Mouse (Mus musculus) MEL (cell line): ENCODE data around the gene Hypm. TPM values are rescaled to one million over a fixed set of nuclear protein-coding genes. Genes with fewer than 3 reads are reported as not detected.

Experiments
- DNase-seq: peaks from one replicate; pipeline ENCODE4 v3.0.0; 2011; ENCODE audit warnings: low read depth, low spot score
- H3K27ac ChIP-seq: 2 replicates; pipeline ENCODE4 v1.5.1; 2012; ENCODE audit warnings: low read depth, mild to moderate bottlenecking, control low read depth, low read length, moderate library complexity; ENCODE audit not compliant: control insufficient read depth
- H3K27me3 ChIP-seq, 2 experiments: fragments of 150-350 bp in 1 of 2; sonication (generic) in 1 of 2; 2 replicates each; pipeline ENCODE4 v1.6.1; 2012; ENCODE audit warnings: low read length in 2 of 2, mild to moderate bottlenecking in 2 of 2, improper control_type of control experiment in 1 of 2, moderate library complexity in 1 of 2; ENCODE audit not compliant: insufficient read depth in 2 of 2, control insufficient read depth in 1 of 2
- H3K36me3 ChIP-seq, 2 experiments: 2 replicates each; pipeline ENCODE4 v1.6.1; 2012 to 2014; ENCODE audit warnings: low read length in 2 of 2, improper control_type of control experiment in 1 of 2, inconsistent platforms in 1 of 2, mild to moderate bottlenecking in 1 of 2; ENCODE audit not compliant: insufficient read depth in 2 of 2, control insufficient read depth in 1 of 2
- H3K4me1 ChIP-seq, 2 experiments: fragments of 150-350 bp in 1 of 2; sonication (generic) in 1 of 2; 2 replicates each; pipeline ENCODE4 v1.6.1; 2012; ENCODE audit warnings: low read length in 2 of 2, improper control_type of control experiment in 1 of 2, mild to moderate bottlenecking in 1 of 2; ENCODE audit not compliant: insufficient read depth in 2 of 2, control insufficient read depth in 1 of 2
- H3K4me3 ChIP-seq, 2 experiments: fragments of 150-350 bp in 1 of 2; sonication (generic) in 1 of 2; 2 replicates each; pipeline ENCODE4 v1.5.1; 2012; ENCODE audit warnings: low read depth in 2 of 2, low read length in 2 of 2, mild to moderate bottlenecking in 2 of 2, moderate library complexity in 2 of 2, control low read depth in 1 of 2, improper control_type of control experiment in 1 of 2; ENCODE audit not compliant: control insufficient read depth in 1 of 2, insufficient read depth in 1 of 2
- H3K79me2 ChIP-seq: 2 replicates; pipeline ENCODE4 v1.6.1; 2012; ENCODE audit warnings: mild to moderate bottlenecking, low read length, moderate library complexity; ENCODE audit not compliant: control insufficient read depth, poor library complexity, insufficient read depth
- H3K9ac ChIP-seq: 2 replicates; pipeline ENCODE4 v1.6.1; 2012; ENCODE audit warnings: low read depth, mild to moderate bottlenecking, control low read depth, low read length, moderate library complexity; ENCODE audit not compliant: control insufficient read depth, poor library complexity, severe bottlenecking
- H3K9me3 ChIP-seq: fragments of 150-350 bp; sonication (generic); replicated peaks from 2 replicates; pipeline ENCODE4 v1.6.1; 2012; ENCODE audit warnings: mild to moderate bottlenecking, low read length, improper control_type of control experiment, moderate library complexity; ENCODE audit not compliant: insufficient read depth
- CHD1 ChIP-seq: IDR thresholded peaks from 2 replicates; pipeline ENCODE4 v1.6.1; 2012; ENCODE audit warnings: low read depth, mild to moderate bottlenecking, inconsistent platforms, low read length, improper control_type of control experiment
- E2F4 ChIP-seq: IDR thresholded peaks from 2 replicates; pipeline ENCODE4 v1.6.1; 2011; ENCODE audit warnings: low read depth, low read length, improper control_type of control experiment, borderline replicate concordance
- ETS1 ChIP-seq: IDR thresholded peaks from 2 replicates; pipeline ENCODE4 v1.6.1; 2012; ENCODE audit warnings: low read depth, mild to moderate bottlenecking, inconsistent platforms, low read length, improper control_type of control experiment, moderate library complexity
- HCFC1 ChIP-seq: IDR thresholded peaks from 2 replicates; pipeline ENCODE4 v1.6.1; 2012; ENCODE audit warnings: low read depth, mild to moderate bottlenecking, inconsistent platforms, low read length, improper control_type of control experiment, moderate library complexity
- KAT2A ChIP-seq: conservative IDR thresholded peaks from 2 replicates; pipeline ENCODE4 v1.6.1; 2012; ENCODE audit warnings: low read depth, low read length, improper control_type of control experiment, inconsistent platforms
- MEF2A ChIP-seq: IDR thresholded peaks from 2 replicates; pipeline ENCODE4 v1.6.1; 2014; ENCODE audit warnings: low read depth, mild to moderate bottlenecking, inconsistent platforms, low read length, improper control_type of control experiment; ENCODE audit not compliant: poor library complexity, insufficient replicate concordance, severe bottlenecking; ENCODE audit errors: extremely low read depth
- MXI1 ChIP-seq: IDR thresholded peaks from 2 replicates; pipeline ENCODE4 v1.6.1; 2011; ENCODE audit warnings: mild to moderate bottlenecking, low read depth, low read length, improper control_type of control experiment
- MYC ChIP-seq: IDR thresholded peaks from 2 replicates; pipeline ENCODE4 v1.6.1; 2011; ENCODE audit warnings: low read depth, mild to moderate bottlenecking, low read length, improper control_type of control experiment, moderate library complexity
- NELFE ChIP-seq: IDR thresholded peaks from 2 replicates; pipeline ENCODE4 v1.6.1; 2011; ENCODE audit warnings: low read depth, low read length, improper control_type of control experiment
- NRF1 ChIP-seq: IDR thresholded peaks from 2 replicates; pipeline ENCODE4 v1.6.1; 2014; ENCODE audit warnings: low read depth, mild to moderate bottlenecking, inconsistent platforms, low read length, improper control_type of control experiment, moderate library complexity; ENCODE audit not compliant: poor library complexity, insufficient read depth, severe bottlenecking
- RAD21 ChIP-seq: IDR thresholded peaks from 2 replicates; pipeline ENCODE4 v1.6.1; 2011; ENCODE audit warnings: mild to moderate bottlenecking, low read depth, low read length, improper control_type of control experiment
- SIN3A ChIP-seq: IDR thresholded peaks from 2 replicates; pipeline ENCODE4 v1.6.1; 2012; ENCODE audit warnings: low read length, improper control_type of control experiment, inconsistent platforms
- SMC3 ChIP-seq: IDR thresholded peaks from 2 replicates; pipeline ENCODE4 v1.6.1; 2011; ENCODE audit warnings: low read depth, low read length, improper control_type of control experiment
- TBP ChIP-seq: IDR thresholded peaks from 2 replicates; pipeline ENCODE4 v1.8.0; 2011; ENCODE audit warnings: low read depth, low read length, improper control_type of control experiment
- ZC3H11A ChIP-seq: IDR thresholded peaks from 2 replicates; pipeline ENCODE4 v1.6.1; 2012; ENCODE audit warnings: low read depth, mild to moderate bottlenecking, inconsistent platforms, low read length, improper control_type of control experiment
- polyA plus RNA-seq, 2 experiments: library from polyadenylated mRNA; stranded (reverse) in 1 of 2; unstranded in 1 of 2; fragments of >175 nt in 1 of 2; fragments of >200 nt in 1 of 2; gene quantifications; 2 replicates each; pipeline versions ENCODE4 v1.2.1 to v1.2.4; 2012; ENCODE audit warnings: low replicate concordance in 2 of 2, low read depth in 1 of 2; ENCODE audit not compliant: insufficient read length in 2 of 2, insufficient read depth in 1 of 2, missing spikeins in 1 of 2
- total RNA-seq: library from RNA; depleted of rRNA; stranded (reverse); fragments of 300-350 nt; gene quantifications from 2 replicates; pipeline ENCODE4 v1.2.3, GENCODE M21; 2012; rRNA removed

The Hypm gene
- total RNA-seq (not detected in 2 replicates), polyA plus RNA-seq (not detected)

- Histone ChIP-seq H3K9me3 (no peaks in the 10 kb centered on the region), H3K27me3 (no peaks in the 10 kb centered on the region), H3K4me3 (no peak within 1 kb of the TSS)
- DNase-seq: no peak
- TF ChIP-seq TBP (no peak), SIN3A (no peak), CHD1 (no peak), SMC3 (no peak), ETS1 (no peak)
- TF ChIP-seq, all 39 proteins: peak for 0
- no peak within 1 kb of the TSS for H3K9ac ChIP-seq
- no peaks in the 10 kb centered on the region for H3K36me3 ChIP-seq
- H3K27ac ChIP-seq: no peak within 1 kb of the TSS
- no peaks in the 10 kb centered on the region for H3K4me1 ChIP-seq
- H3K79me2 ChIP-seq: no peaks in the 10 kb centered on the region
These were observed at the start of gene Hypm for GRCm38 (mm10) chrX:9846628-9847027. Gene Hypm, plus strand, starts transcription at chrX:9846928.

- Histone ChIP-seq H3K9ac (no peak overlapping the region), H3K9me3 (no peaks in the 10 kb centered on the region), H3K36me3 (no peaks in the 10 kb centered on the region), H3K79me2 (no peaks in the 10 kb centered on the region), H3K27me3 (no peaks in the 10 kb centered on the region), H3K27ac (no peak overlapping the region), H3K4me1 (no peaks in the 10 kb centered on the region), H3K4me3 (no peak overlapping the region)
- no peak for DNase-seq
- TF ChIP-seq MYC: no peak
- no peak for TF ChIP-seq TBP
- TF ChIP-seq MXI1: no peak
- no peak for TF ChIP-seq ZC3H11A
- TF ChIP-seq HCFC1: no peak
- no peak for TF ChIP-seq SIN3A
- TF ChIP-seq MEF2A: no peak
- no peak for TF ChIP-seq NRF1
- TF ChIP-seq RAD21: no peak
- TF ChIP-seq KAT2A: no peak
These were observed 36.6 kb upstream of the Hypm start for GRCm38 (mm10) chrX:9810101-9810500.

- no peak overlapping the region for H3K4me3 ChIP-seq
- no peak for DNase-seq
- H3K9me3 ChIP-seq: no peaks in the 10 kb centered on the region
- no peaks in the 10 kb centered on the region for H3K79me2 ChIP-seq
- H3K36me3 ChIP-seq: no peaks in the 10 kb centered on the region
- no peak overlapping the region for H3K9ac ChIP-seq
- H3K27me3 ChIP-seq: no peaks in the 10 kb centered on the region
- no peaks in the 10 kb centered on the region for H3K4me1 ChIP-seq
- TF ChIP-seq NELFE (no peak), E2F4 (no peak)
- H3K27ac ChIP-seq: no peak overlapping the region
These were observed 34.3 kb upstream of the Hypm start for GRCm38 (mm10) chrX:9812469-9812868.
